Mouse (Mus musculus) liver, adult 2 months (tissue): ENCODE results near the gene Gm12184.

ENCODE experiments used
- CTCF ChIP-seq: fragments of 200-500 bp; IDR thresholded peaks from 2 replicates; pipeline ENCODE4 v1.5.1; 2011; ENCODE audit warnings: low read depth, low read length, control low read depth
- POLR2A ChIP-seq: fragments of 200-500 bp; IDR thresholded peaks from 2 replicates; pipeline ENCODE4 v1.6.1; 2011; ENCODE audit warnings: low read length, control low read depth; ENCODE audit not compliant: insufficient read depth; ENCODE audit errors: extremely low read depth

DNA sequence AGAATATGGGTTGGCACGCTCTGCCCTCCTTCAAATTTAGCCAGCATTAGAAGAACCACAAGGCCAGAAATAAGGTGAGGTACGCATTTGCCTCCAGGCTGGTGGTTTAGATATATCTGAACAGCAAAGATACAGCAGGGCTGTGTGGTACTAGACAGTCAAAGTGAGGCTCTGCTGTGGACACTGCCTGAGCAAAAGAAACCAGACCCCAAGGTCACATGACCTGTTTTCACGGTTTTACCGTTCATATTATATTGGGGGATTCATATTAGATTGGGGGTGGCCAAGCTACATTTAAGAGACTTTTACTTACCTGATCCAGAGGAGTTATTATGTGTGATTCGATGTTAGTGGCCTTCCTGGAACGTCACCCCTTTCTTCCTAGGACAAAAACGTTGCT lies 44.3 kb upstream of the Gm12184 start:
- TF ChIP-seq CTCF: no peak
- TF ChIP-seq POLR2A: no peak
